Mouse (Mus musculus): ENCODE data around the gene Nppc. TPM values are rescaled to one million over a fixed set of nuclear protein-coding genes. Genes with fewer than 3 reads are reported as not detected.
A peak's percentile ranks its signal among the peaks of the same experiment; 100 is the strongest.

Nppc gene
- polyA plus RNA-seq, 1 experiment from 2014 or later, result 0.46 TPM

GRCm38 (mm10) chr1:86677624-86678023 lies 7.3 kb upstream of the Nppc start:
- H3K4me3 ChIP-seq (ENCODE audit: low read depth, low read length), result no peak overlapping the region
- no peaks in the 10 kb centered on the region for H3K36me3 ChIP-seq (ENCODE audit: control insufficient read depth, insufficient read depth, low read length)
- 83% methylated on average over 3 of the region's 3 CpGs for WGBS
- H3K27ac ChIP-seq (ENCODE audit: low read depth), result no peak overlapping the region
- no peak overlapping the region for H3K4me2 ChIP-seq (ENCODE audit: low read length)
- H3K27me3 ChIP-seq (replicated peaks; ENCODE audit: control insufficient read depth, insufficient read depth, low read length), result no peaks in the 10 kb centered on the region
- ATAC-seq (replicated peaks; ENCODE audit: low FRiP score, low TSS enrichment, low read depth) (no peak), DNase-seq (ENCODE audit: low spot score) (no peak)
- no peaks in the 10 kb centered on the region for H3K9me3 ChIP-seq (ENCODE audit: control insufficient read depth, low read length)
- H3K9ac ChIP-seq (ENCODE audit: low read length), result no peak overlapping the region
- H3K4me1 ChIP-seq (replicated peaks; ENCODE audit: control insufficient read depth, insufficient read depth, low read length), result no peaks in the 10 kb centered on the region; the same call in 1 of the 2 replicates

- ATAC-seq (replicated peaks; ENCODE audit: low FRiP score, low TSS enrichment, low read depth), result no peak
- Histone ChIP-seq H3K27me3 (replicated peaks; ENCODE audit: control insufficient read depth, insufficient read depth, low read length) (peaks cover 20% of the 10 kb centered on the region), H3K36me3 (ENCODE audit: control insufficient read depth, insufficient read depth, low read length) (no peaks in the 10 kb centered on the region), H3K4me1 (replicated peaks; ENCODE audit: control insufficient read depth, insufficient read depth, low read length) (peaks cover under 1% of the 10 kb centered on the region), H3K4me3 (ENCODE audit: low read depth, low read length) (no peak overlapping the region), H3K9ac (ENCODE audit: low read length) (no peak overlapping the region), H3K27ac (ENCODE audit: low read depth) (no peak overlapping the region), H3K9me3 (ENCODE audit: control insufficient read depth, low read length) (no peaks in the 10 kb centered on the region), H3K4me2 (ENCODE audit: low read length) (no peak overlapping the region)
- 82% methylated on average over 12 of the region's 12 CpGs for WGBS
- no peak for DNase-seq (ENCODE audit: low spot score)
These were observed 4.8 kb upstream of the Nppc start for GRCm38 (mm10) chr1:86675126-86675525.

- Histone ChIP-seq H3K9ac (ENCODE audit: low read length) (no peak overlapping the region), H3K27ac (ENCODE audit: low read depth) (no peak overlapping the region), H3K4me3 (ENCODE audit: low read depth, low read length) (no peak overlapping the region), H3K4me1 (replicated peaks; ENCODE audit: control insufficient read depth, insufficient read depth, low read length) (peaks cover 7% of the 10 kb centered on the region), H3K9me3 (ENCODE audit: control insufficient read depth, low read length) (no peaks in the 10 kb centered on the region), H3K36me3 (ENCODE audit: control insufficient read depth, insufficient read depth, low read length) (no peaks in the 10 kb centered on the region), H3K4me2 (ENCODE audit: low read length) (no peak overlapping the region), H3K27me3 (replicated peaks; ENCODE audit: control insufficient read depth, insufficient read depth, low read length) (peaks cover 26% of the 10 kb centered on the region)
- WGBS, result 43% methylated on average over 9 of the region's 9 CpGs
- ATAC-seq (replicated peaks; ENCODE audit: low FRiP score, low TSS enrichment, low read depth), result no peak
- no peak for DNase-seq (ENCODE audit: low spot score)
These were observed 4.0 kb upstream of the Nppc start for GRCm38 (mm10) chr1:86674385-86674784.

GRCm38 (mm10) chr1:86669552-86670273 lies 658 bp downstream of the Nppc start:
- Histone ChIP-seq H3K4me2 (ENCODE audit: low read length) (peak overlapping the region; percentile 93), H3K27ac (ENCODE audit: low read depth) (no peak overlapping the region), H3K27me3 (replicated peaks; ENCODE audit: control insufficient read depth, insufficient read depth, low read length) (peaks cover 47% of the 10 kb centered on the region), H3K9ac (ENCODE audit: low read length) (peak overlapping the region; percentile 22; the same call in 1 of the 2 replicates), H3K9me3 (ENCODE audit: control insufficient read depth, low read length) (no peaks in the 10 kb centered on the region), H3K4me1 (replicated peaks; ENCODE audit: control insufficient read depth, insufficient read depth, low read length) (peaks cover 7% of the 10 kb centered on the region), H3K4me3 (ENCODE audit: low read depth, low read length) (peak overlapping the region; percentile 42), H3K36me3 (ENCODE audit: control insufficient read depth, insufficient read depth, low read length) (no peaks in the 10 kb centered on the region)
- 2% methylated on average over 44 of the region's 44 CpGs for WGBS
- DNase-seq (ENCODE audit: low spot score) (peak; percentile 85), ATAC-seq (replicated peaks; ENCODE audit: low FRiP score, low TSS enrichment, low read depth) (peak; percentile 73)

GRCm38 (mm10) chr1:86665091-86665490 lies 5.3 kb downstream of the Nppc start:
- Histone ChIP-seq H3K9ac (ENCODE audit: low read length) (no peak overlapping the region), H3K4me2 (ENCODE audit: low read length) (no peak overlapping the region), H3K4me3 (ENCODE audit: low read depth, low read length) (no peak overlapping the region), H3K27me3 (replicated peaks; ENCODE audit: control insufficient read depth, insufficient read depth, low read length) (peaks cover 26% of the 10 kb centered on the region), H3K9me3 (ENCODE audit: control insufficient read depth, low read length) (no peaks in the 10 kb centered on the region), H3K27ac (ENCODE audit: low read depth) (no peak overlapping the region), H3K36me3 (ENCODE audit: control insufficient read depth, insufficient read depth, low read length) (no peaks in the 10 kb centered on the region), H3K4me1 (replicated peaks; ENCODE audit: control insufficient read depth, insufficient read depth, low read length) (peaks cover 6% of the 10 kb centered on the region)
- ATAC-seq (replicated peaks; ENCODE audit: low FRiP score, low TSS enrichment, low read depth) (no peak), DNase-seq (ENCODE audit: low spot score) (no peak)
- WGBS, result 82% methylated on average over 2 of the region's 2 CpGs

- DNase-seq (ENCODE audit: low spot score), result no peak
- 80% methylated on average over 5 of the region's 5 CpGs for WGBS
- Histone ChIP-seq H3K4me1 (replicated peaks; ENCODE audit: control insufficient read depth, insufficient read depth, low read length) (no peaks in the 10 kb centered on the region), H3K4me2 (ENCODE audit: low read length) (no peak overlapping the region), H3K9me3 (ENCODE audit: control insufficient read depth, low read length) (no peaks in the 10 kb centered on the region), H3K4me3 (ENCODE audit: low read depth, low read length) (no peak overlapping the region), H3K36me3 (ENCODE audit: control insufficient read depth, insufficient read depth, low read length) (no peaks in the 10 kb centered on the region), H3K9ac (ENCODE audit: low read length) (no peak overlapping the region), H3K27ac (ENCODE audit: low read depth) (no peak overlapping the region), H3K27me3 (replicated peaks; ENCODE audit: control insufficient read depth, insufficient read depth, low read length) (no peaks in the 10 kb centered on the region; the same call in 1 of the 2 replicates)
- ATAC-seq (replicated peaks; ENCODE audit: low FRiP score, low TSS enrichment, low read depth), result no peak
These were observed 13.3 kb downstream of the Nppc start for GRCm38 (mm10) chr1:86657071-86657470.

GRCm38 (mm10) chr1:86652675-86653074 lies 17.7 kb downstream of the Nppc start:
- Histone ChIP-seq H3K36me3 (ENCODE audit: control insufficient read depth, insufficient read depth, low read length) (no peaks in the 10 kb centered on the region), H3K4me1 (replicated peaks; ENCODE audit: control insufficient read depth, insufficient read depth, low read length) (no peaks in the 10 kb centered on the region), H3K27me3 (replicated peaks; ENCODE audit: control insufficient read depth, insufficient read depth, low read length) (no peaks in the 10 kb centered on the region), H3K9me3 (ENCODE audit: control insufficient read depth, low read length) (no peaks in the 10 kb centered on the region), H3K9ac (ENCODE audit: low read length) (no peak overlapping the region), H3K4me3 (ENCODE audit: low read depth, low read length) (no peak overlapping the region), H3K4me2 (ENCODE audit: low read length) (no peak overlapping the region), H3K27ac (ENCODE audit: low read depth) (no peak overlapping the region)
- ATAC-seq (replicated peaks; ENCODE audit: low FRiP score, low TSS enrichment, low read depth), result no peak
- no peak for DNase-seq (ENCODE audit: low spot score)
- 52% methylated on average over 4 of the region's 4 CpGs for WGBS

GRCm38 (mm10) chr1:86650272-86650671 lies 20.1 kb downstream of the Nppc start:
- Histone ChIP-seq H3K4me3 (ENCODE audit: low read depth, low read length) (no peak overlapping the region), H3K4me2 (ENCODE audit: low read length) (no peak overlapping the region), H3K27ac (ENCODE audit: low read depth) (no peak overlapping the region), H3K27me3 (replicated peaks; ENCODE audit: control insufficient read depth, insufficient read depth, low read length) (no peaks in the 10 kb centered on the region), H3K4me1 (replicated peaks; ENCODE audit: control insufficient read depth, insufficient read depth, low read length) (no peaks in the 10 kb centered on the region), H3K36me3 (ENCODE audit: control insufficient read depth, insufficient read depth, low read length) (no peaks in the 10 kb centered on the region), H3K9me3 (ENCODE audit: control insufficient read depth, low read length) (no peaks in the 10 kb centered on the region), H3K9ac (ENCODE audit: low read length) (no peak overlapping the region)
- DNase-seq (ENCODE audit: low spot score) (peak; percentile 81), ATAC-seq (replicated peaks; ENCODE audit: low FRiP score, low TSS enrichment, low read depth) (0 out of 2 replicates have a peak, but pooled peaks have one; percentile 32)
- WGBS, result 15% methylated on average over 6 of the region's 6 CpGs

- H3K4me2 ChIP-seq (ENCODE audit: low read length), result no peak overlapping the region
- no peaks in the 10 kb centered on the region for H3K27me3 ChIP-seq (replicated peaks; ENCODE audit: control insufficient read depth, insufficient read depth, low read length)
- DNase-seq (ENCODE audit: low spot score) (no peak), ATAC-seq (replicated peaks; ENCODE audit: low FRiP score, low TSS enrichment, low read depth) (no peak)
- H3K4me1 ChIP-seq (replicated peaks; ENCODE audit: control insufficient read depth, insufficient read depth, low read length), result no peaks in the 10 kb centered on the region
- WGBS, result 58% methylated on average over 2 of the region's 2 CpGs
- H3K4me3 ChIP-seq (ENCODE audit: low read depth, low read length), result no peak overlapping the region
- H3K9ac ChIP-seq (ENCODE audit: low read length), result no peak overlapping the region
- H3K27ac ChIP-seq (ENCODE audit: low read depth), result no peak overlapping the region
- no peaks in the 10 kb centered on the region for H3K9me3 ChIP-seq (ENCODE audit: control insufficient read depth, low read length)
- no peaks in the 10 kb centered on the region for H3K36me3 ChIP-seq (ENCODE audit: control insufficient read depth, insufficient read depth, low read length)
These were observed 22.9 kb downstream of the Nppc start for GRCm38 (mm10) chr1:86647517-86647916.
